Mouse (Mus musculus) lung, embryonic 14.5 days (tissue): ENCODE data around the gene Syp. TPM values are rescaled to one million over a fixed set of nuclear protein-coding genes. Genes with fewer than 3 reads are reported as not detected.

ENCODE experiments used
- ATAC-seq: fragments of 200-750 bp; cut with Nextera tagmentation; 2 replicates; pipeline ENCODE4 v1.8.0; 2017; ENCODE audit warnings: mild to moderate bottlenecking, moderate TSS enrichment, moderate library complexity; ENCODE audit not compliant: insufficient read depth
- DNase-seq: peaks from one replicate; pipeline ENCODE4 v3.0.0-alpha.2; 2015
- H3K27ac ChIP-seq: fragments of 300-500 bp; sonication (generic); 2 replicates; pipeline ENCODE4 v1.5.1; 2014; ENCODE audit warnings: low read depth, mild to moderate bottlenecking, moderate library complexity
- H3K27me3 ChIP-seq: fragments of 300-500 bp; sonication (generic); 2 replicates; pipeline ENCODE4 v1.6.1; 2014; ENCODE audit warnings: low read length, control low read depth; ENCODE audit not compliant: insufficient read depth
- H3K36me3 ChIP-seq: fragments of 300-500 bp; sonication (generic); 2 replicates; pipeline ENCODE4 v1.6.1; 2014; ENCODE audit warnings: control low read depth; ENCODE audit not compliant: insufficient read depth
- H3K4me1 ChIP-seq: fragments of 300-500 bp; sonication (generic); 2 replicates; pipeline ENCODE4 v1.6.1; 2014; ENCODE audit warnings: antibody characterized with exemption, control low read depth; ENCODE audit not compliant: insufficient read depth
- H3K4me2 ChIP-seq: fragments of 300-500 bp; sonication (generic); 2 replicates; pipeline ENCODE4 v1.6.1; 2014; ENCODE audit warnings: mild to moderate bottlenecking
- H3K4me3 ChIP-seq: fragments of 300-500 bp; sonication (generic); 2 replicates; pipeline ENCODE4 v1.5.1; 2014; ENCODE audit warnings: low read depth, low read length
- H3K9ac ChIP-seq: fragments of 300-500 bp; sonication (generic); 2 replicates; pipeline ENCODE4 v1.6.1; 2014
- H3K9me3 ChIP-seq: fragments of 300-500 bp; sonication (generic); 2 replicates; pipeline ENCODE4 v1.6.1; 2016; ENCODE audit warnings: low read depth, low read length, control low read depth
- CTCF ChIP-seq: IDR thresholded peaks from 2 replicates; pipeline ENCODE4 v1.5.1; 2016; ENCODE audit warnings: antibody characterized with exemption, low read depth
- WGBS: fragments of 180-500 bp; shearing (Covaris S2); extraction: QIAGEN DNeasy Blood & Tissue Kit; methylation state at CpG from one replicate; pipeline ENCODE4 v1.1.7; 2014; 5-methylcytosine and 5-hydroxymethylcytosine counted together
- polyA plus RNA-seq: library from polyadenylated mRNA; unstranded; fragments of >200 nt; fragmentation: Nextera tagmentation; extraction: Ambion mirVana; gene quantifications from 2 replicates; pipeline ENCODE4 v1.2.1, GENCODE M21; 2014

Syp gene
- polyA plus RNA-seq, 1 experiment from 2014 or later: 0.88 TPM

- Histone ChIP-seq H3K9me3 (no peaks in the 10 kb centered on the region), H3K9ac (no peak overlapping the region), H3K36me3 (no peaks in the 10 kb centered on the region), H3K27ac (no peak overlapping the region), H3K4me1 (no peaks in the 10 kb centered on the region), H3K4me3 (no peak overlapping the region), H3K27me3 (no peaks in the 10 kb centered on the region), H3K4me2 (no peak overlapping the region)
- peak; percentile 26 for DNase-seq
- WGBS: 45% methylated on average over 3 of the region's 3 CpGs
- no peak for TF ChIP-seq CTCF
- peak; percentile 73; the same call in 1 of the 2 replicates for ATAC-seq
Observed at GRCm38 (mm10) chrX:7690486-7690885, 52.2 kb downstream of the Syp start.

GRCm38 (mm10) chrX:7692862-7693261 is 54.6 kb downstream of the Syp start:
- DNase-seq (peak; percentile 46), ATAC-seq (no peak)
- Histone ChIP-seq H3K36me3 (no peaks in the 10 kb centered on the region), H3K9ac (no peak overlapping the region), H3K4me2 (no peak overlapping the region), H3K4me1 (no peaks in the 10 kb centered on the region), H3K9me3 (no peaks in the 10 kb centered on the region), H3K4me3 (no peak overlapping the region), H3K27me3 (no peaks in the 10 kb centered on the region), H3K27ac (no peak overlapping the region)
- WGBS: 34% methylated on average over 4 of the region's 4 CpGs
- TF ChIP-seq CTCF: peak; percentile 45

GRCm38 (mm10) chrX:7696520-7696919 is 58.2 kb downstream of the Syp start:
- no peak for TF ChIP-seq CTCF
- peak overlapping the region; percentile 56; the same call in 1 of the 2 replicates for H3K4me3 ChIP-seq

GRCm38 (mm10) chrX:7696954-7697381 is 58.7 kb downstream of the Syp start, which contains the start of gene Gpkow:
TSS of gene Gpkow (plus strand) at chrX:7697131.
- Histone ChIP-seq H3K4me3 (peak within 1 kb of the TSS; percentile 56), H3K9me3 (no peaks in the 10 kb centered on the region), H3K27ac (peak within 1 kb of the TSS; percentile 36; the same call in 1 of the 2 replicates), H3K4me1 (no peaks in the 10 kb centered on the region), H3K27me3 (no peaks in the 10 kb centered on the region), H3K9ac (peak within 1 kb of the TSS; percentile 64), H3K4me2 (peak within 1 kb of the TSS; percentile 67), H3K36me3 (peaks cover 10% of the 10 kb centered on the region; the same call in 1 of the 2 replicates)
- DNase-seq (peak; percentile 94), ATAC-seq (peak; percentile 97)
- WGBS: 3% methylated on average over 33 of the region's 33 CpGs
- no peak for TF ChIP-seq CTCF

More at GRCm38 (mm10) chrX:7696520-7696919, 58.2 kb downstream of the Syp start:
- ATAC-seq (peak; percentile 9; the same call in 1 of the 2 replicates), DNase-seq (no peak)
- Histone ChIP-seq H3K4me2 (peak overlapping the region; percentile 45), H3K9me3 (no peaks in the 10 kb centered on the region), H3K4me1 (no peaks in the 10 kb centered on the region), H3K27me3 (no peaks in the 10 kb centered on the region), H3K9ac (no peak overlapping the region), H3K27ac (no peak overlapping the region), H3K36me3 (0 out of 2 replicates have a peak, but pooled peaks cover 7% of the 10 kb centered on the region)
- WGBS: 44% methylated on average over 6 of the region's 6 CpGs

Other genes with a start within 250 kb of the Syp start
- 0.19 TPM in 1 of 2 replicates, not detected in the other for gene Foxp3, start 64.8 kb upstream of the Syp start, polyA plus RNA-seq
- 1.4 and 1.5 TPM in 2 replicates for gene Ppp1r3f, start 64.2 kb upstream of the Syp start, polyA plus RNA-seq
- gene Ccdc22, start 33.0 kb upstream of the Syp start, polyA plus RNA-seq: 26.4 and 28.6 TPM in 2 replicates
- gene Cacna1f, start 31.4 kb upstream of the Syp start, polyA plus RNA-seq: 0.05 TPM in 1 of 2 replicates, not detected in the other
- gene Prickle3, start 18.8 kb downstream of the Syp start, polyA plus RNA-seq: 8.3 and 8.6 TPM in 2 replicates
- 185 and 188 TPM in 2 replicates for gene Plp2, start 32.9 kb downstream of the Syp start, polyA plus RNA-seq
- gene Magix, start 42.8 kb downstream of the Syp start, polyA plus RNA-seq: 0.12 and 0.13 TPM in 2 replicates
- 46.6 and 46.9 TPM in 2 replicates for gene Gpkow, start 58.7 kb downstream of the Syp start, polyA plus RNA-seq
- 32.1 and 32.8 TPM in 2 replicates for gene Wdr45, start 75.9 kb downstream of the Syp start, polyA plus RNA-seq
- 0.49 and 1.1 TPM in 2 replicates for gene Gm45208, start 83.8 kb downstream of the Syp start, polyA plus RNA-seq
- gene Praf2, start 90.0 kb downstream of the Syp start, polyA plus RNA-seq: 71.2 and 71.8 TPM in 2 replicates
- gene Ccdc120, start 112.4 kb downstream of the Syp start, polyA plus RNA-seq: 22.7 and 25.3 TPM in 2 replicates
- gene Tfe3, start 124.1 kb downstream of the Syp start, polyA plus RNA-seq: 21.7 and 22.5 TPM in 2 replicates
- gene Gripap1, start 151.3 kb downstream of the Syp start, polyA plus RNA-seq: 30.7 and 34.1 TPM in 2 replicates
- gene Kcnd1, start 183.8 kb downstream of the Syp start, polyA plus RNA-seq: 1.6 and 2.0 TPM in 2 replicates
- gene Otud5, start 202.9 kb downstream of the Syp start, polyA plus RNA-seq: 29.9 and 31.7 TPM in 2 replicates
- 6.6 and 6.9 TPM in 2 replicates for gene Pim2, start 239.8 kb downstream of the Syp start, polyA plus RNA-seq
- 13.7 and 15.3 TPM in 2 replicates for gene Slc35a2, start 245.6 kb downstream of the Syp start, polyA plus RNA-seq